Mouse (Mus musculus): ENCODE measurements around the gene Wdfy3.

DNA sequence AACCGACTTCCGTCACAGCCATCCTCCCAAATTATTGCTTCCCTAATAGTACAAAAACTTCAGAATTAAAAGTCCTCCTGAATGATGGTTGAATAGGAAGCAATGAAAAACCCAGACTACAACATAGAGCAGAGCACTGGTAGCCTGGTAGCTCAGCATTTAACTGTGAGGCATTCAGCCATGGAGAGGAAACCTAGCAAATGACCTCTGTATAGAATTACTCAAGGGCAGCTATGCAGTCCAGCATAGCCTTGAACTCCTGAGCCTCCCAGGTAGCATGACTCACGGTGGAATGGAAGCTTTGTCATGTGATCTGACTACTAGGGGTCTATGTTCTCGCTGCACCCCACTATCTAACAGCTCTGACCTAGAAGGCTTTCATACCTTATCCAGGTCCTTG is 189.8 kb downstream of the Wdfy3 start:
- TF ChIP-seq CTCF (IDR thresholded peaks at IDR 0.05; ENCODE audit: control insufficient read depth, insufficient read depth, low read length): no peak
- TF ChIP-seq POLR2A (IDR thresholded peaks at IDR 0.05; ENCODE audit: borderline replicate concordance, control insufficient read depth, low read depth, low read length): no peak

Data from bone marrow, adult 2 months (tissue).